Mouse (Mus musculus): ENCODE results near the gene 3110082J24Rik. TPM values are rescaled to one million over a fixed set of nuclear protein-coding genes. Genes with fewer than 3 reads are reported as not detected.

3110082J24Rik gene
- polyA plus RNA-seq, 1 experiment from 2014 or later: not detected

DNA sequence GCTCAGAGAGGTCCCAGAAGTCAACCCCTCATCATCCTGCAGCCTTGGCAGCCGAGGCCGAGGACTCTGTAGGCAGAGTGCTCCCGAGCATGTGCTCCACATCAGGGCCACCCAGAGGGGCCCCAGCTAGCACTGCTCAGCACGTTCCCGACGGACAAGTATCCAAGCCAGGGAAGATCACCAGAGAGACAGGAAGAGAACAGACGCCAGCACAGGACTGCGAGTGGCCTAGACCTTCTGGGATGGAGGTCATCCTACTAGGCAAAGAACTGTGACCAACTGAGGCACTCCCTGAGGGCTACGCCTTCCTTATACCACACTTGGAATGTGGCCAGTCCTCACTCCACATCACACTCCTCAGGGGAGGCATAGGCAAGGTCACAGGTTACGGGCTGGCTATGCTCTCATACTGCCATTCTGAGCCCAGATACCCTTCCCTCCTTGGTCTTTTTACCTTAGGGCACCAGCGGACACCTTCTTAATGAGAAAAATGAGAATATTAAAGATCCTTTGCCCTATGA lies 29.9 kb upstream of the 3110082J24Rik start:
- peaks cover 89% of the 10 kb centered on the region for H3K36me3 ChIP-seq
- ATAC-seq: no peak
- H3K4me1 ChIP-seq: no peaks in the 10 kb centered on the region
- H3K4me2 ChIP-seq: no peak overlapping the region
- no peaks in the 10 kb centered on the region for H3K9me3 ChIP-seq (replicated peaks)
- no peak overlapping the region for H3K27ac ChIP-seq
- H3K9ac ChIP-seq: no peak overlapping the region
- no peak overlapping the region for H3K4me3 ChIP-seq
- H3K27me3 ChIP-seq (replicated peaks): no peaks in the 10 kb centered on the region
- WGBS (ENCODE audit: insufficient replicate concordance): 89% methylated on average over 11 of the region's 11 CpGs

DNA sequence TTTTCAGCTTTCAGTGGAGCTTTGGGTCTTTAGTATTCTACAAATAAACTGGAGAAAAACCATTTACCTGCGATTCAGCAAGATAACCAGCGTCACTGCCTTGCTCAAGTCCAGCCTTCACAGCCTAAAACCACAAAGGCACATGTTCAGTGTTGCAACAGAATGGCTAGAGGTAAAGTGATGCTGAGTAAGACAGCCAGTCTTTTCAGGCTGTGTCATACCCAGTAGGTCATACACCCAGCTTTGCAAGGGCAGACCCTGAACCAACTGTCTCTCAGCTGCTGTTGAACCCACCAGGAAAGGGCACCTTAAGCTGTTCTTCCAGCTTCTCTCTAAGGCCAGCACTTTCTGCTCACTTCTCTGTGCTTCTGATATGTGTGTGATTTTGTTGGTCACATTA lies 26.3 kb upstream of the 3110082J24Rik start:
- no peaks in the 10 kb centered on the region for H3K4me1 ChIP-seq
- H3K9ac ChIP-seq: no peak overlapping the region
- no peak overlapping the region for H3K4me3 ChIP-seq
- H3K4me2 ChIP-seq: no peak overlapping the region
- no peaks in the 10 kb centered on the region for H3K27me3 ChIP-seq (replicated peaks)
- ATAC-seq: no peak
- no peaks in the 10 kb centered on the region for H3K9me3 ChIP-seq (replicated peaks)
- no peak overlapping the region for H3K27ac ChIP-seq
- 70% methylated on average over 2 of the region's 2 CpGs for WGBS (ENCODE audit: insufficient replicate concordance)
- H3K36me3 ChIP-seq: peaks cover 90% of the 10 kb centered on the region

DNA sequence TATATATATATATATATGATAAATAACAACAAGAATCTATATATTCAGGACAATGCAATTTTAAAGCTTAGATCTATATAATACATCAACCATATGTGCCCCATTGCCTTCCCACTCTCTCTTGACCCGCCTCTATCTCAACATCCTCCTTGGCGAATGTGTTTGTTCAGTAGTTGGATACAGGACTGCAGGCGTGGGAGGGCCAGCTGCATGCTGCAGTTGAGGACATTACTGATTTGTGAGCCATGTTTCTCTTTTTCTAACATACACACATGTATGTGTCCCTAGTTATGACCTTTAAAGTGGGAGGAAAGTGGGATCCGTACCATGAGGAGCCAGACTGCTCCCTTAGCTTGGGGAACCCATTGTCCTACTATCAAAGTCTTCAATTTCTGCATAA lies 25.4 kb upstream of the 3110082J24Rik start:
- no peaks in the 10 kb centered on the region for H3K9me3 ChIP-seq (replicated peaks)
- H3K4me3 ChIP-seq: no peak overlapping the region
- no peak overlapping the region for H3K9ac ChIP-seq
- no peak overlapping the region for H3K27ac ChIP-seq
- 87% methylated on average over 4 of the region's 4 CpGs for WGBS (ENCODE audit: insufficient replicate concordance)
- H3K4me1 ChIP-seq: no peaks in the 10 kb centered on the region
- H3K36me3 ChIP-seq: peaks cover 92% of the 10 kb centered on the region
- no peak overlapping the region for H3K4me2 ChIP-seq
- H3K27me3 ChIP-seq (replicated peaks): no peaks in the 10 kb centered on the region
- ATAC-seq: no peak

DNA sequence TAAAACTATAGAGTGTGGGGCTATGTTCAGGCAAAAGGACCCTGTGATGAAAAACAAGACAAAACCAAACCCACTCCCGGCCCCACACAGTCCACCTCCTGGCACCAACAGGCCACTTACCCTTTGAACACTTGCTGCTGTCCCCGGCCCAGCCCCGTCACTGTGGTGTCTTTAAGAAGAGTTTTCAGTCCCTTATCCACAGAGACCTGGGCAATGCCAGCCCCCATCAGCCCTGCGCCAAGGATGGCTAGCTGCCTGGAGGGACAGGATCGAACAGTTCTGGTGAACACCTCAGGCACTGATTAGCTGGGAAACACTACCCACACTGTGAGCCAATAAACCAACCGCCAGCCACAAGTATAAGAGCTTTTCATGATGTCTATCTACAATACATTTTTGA lies 22.8 kb upstream of the 3110082J24Rik start:
- whole genome bisulfite sequencing (ENCODE audit: insufficient replicate concordance): 85% methylated on average over 6 of the region's 6 CpGs
- H3K4me3 ChIP-seq: no peak overlapping the region
- ATAC-seq: no peak

DNA sequence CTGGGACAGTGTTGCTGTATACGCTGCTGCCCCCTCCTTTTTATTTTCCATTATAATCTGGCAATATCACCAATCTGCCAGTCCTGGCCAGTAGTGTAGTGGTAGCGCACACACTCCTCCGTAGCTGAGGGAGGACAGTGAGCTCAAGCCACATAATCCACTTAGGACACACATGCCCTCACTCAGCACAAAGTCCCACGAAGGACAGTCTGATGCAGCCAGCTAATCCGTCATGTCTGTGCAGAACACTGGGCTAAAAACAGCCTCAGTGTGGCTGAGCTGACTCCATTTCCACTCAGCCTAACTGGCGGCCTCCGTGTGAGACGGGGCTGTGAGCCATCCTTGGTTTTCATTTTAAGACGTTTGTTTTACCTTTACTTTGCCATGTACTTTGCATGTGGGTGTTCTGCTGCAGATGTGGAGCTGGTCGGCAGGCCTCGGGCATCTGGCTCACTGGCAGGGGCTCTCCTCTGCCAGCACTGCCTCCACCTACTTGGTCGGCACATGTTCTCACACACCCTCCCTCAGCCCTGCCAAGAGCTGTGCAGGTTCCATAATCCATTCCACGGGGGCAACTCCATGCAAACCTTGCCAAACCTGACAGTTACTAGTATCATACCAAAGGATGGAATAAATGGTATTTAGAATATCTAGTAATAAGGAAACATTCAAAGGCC lies 22.2 kb upstream of the 3110082J24Rik start:
- Histone ChIP-seq H3K9ac (no peak overlapping the region), H3K4me3 (no peak overlapping the region), H3K27me3 (replicated peaks) (no peaks in the 10 kb centered on the region), H3K27ac (no peak overlapping the region), H3K36me3 (peaks cover 93% of the 10 kb centered on the region), H3K4me1 (no peaks in the 10 kb centered on the region), H3K4me2 (no peak overlapping the region), H3K9me3 (replicated peaks) (no peaks in the 10 kb centered on the region)
- ATAC-seq: no peak
- WGBS (ENCODE audit: insufficient replicate concordance): 84% methylated on average over 13 of the region's 13 CpGs

More for the DNA sequence above, 22.8 kb upstream of the 3110082J24Rik start:
- Histone ChIP-seq H3K27ac (no peak overlapping the region), H3K9ac (no peak overlapping the region), H3K4me1 (no peaks in the 10 kb centered on the region), H3K9me3 (replicated peaks) (no peaks in the 10 kb centered on the region), H3K27me3 (replicated peaks) (no peaks in the 10 kb centered on the region), H3K4me2 (no peak overlapping the region), H3K36me3 (peaks cover 93% of the 10 kb centered on the region)

DNA sequence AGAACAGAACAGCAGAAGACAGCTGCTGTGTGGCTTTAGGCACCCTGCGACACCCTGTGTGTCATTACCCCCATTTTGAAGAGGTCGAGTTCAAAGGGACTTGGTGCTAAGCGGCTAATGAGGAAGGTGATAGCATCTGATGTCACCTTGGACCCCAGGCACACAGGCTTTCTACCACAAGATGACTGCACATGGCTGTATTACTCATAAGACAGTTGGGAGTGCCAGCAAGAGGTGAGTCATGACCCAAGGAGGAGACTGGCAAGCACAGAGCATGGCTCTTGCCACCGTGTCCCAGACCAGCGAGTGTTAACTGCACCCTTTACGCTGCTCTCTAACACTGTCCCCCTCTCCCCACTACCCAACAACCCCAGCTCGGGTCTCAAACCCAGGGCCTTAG lies 20.9 kb upstream of the 3110082J24Rik start:
- peaks cover 93% of the 10 kb centered on the region for H3K36me3 ChIP-seq
- no peak overlapping the region for H3K4me3 ChIP-seq
- 83% methylated on average over 7 of the region's 7 CpGs for WGBS (ENCODE audit: insufficient replicate concordance)
- H3K9ac ChIP-seq: no peak overlapping the region
- no peaks in the 10 kb centered on the region for H3K4me1 ChIP-seq
- no peak overlapping the region for H3K27ac ChIP-seq
- H3K4me2 ChIP-seq: no peak overlapping the region
- ATAC-seq: no peak
- no peaks in the 10 kb centered on the region for H3K27me3 ChIP-seq (replicated peaks)
- H3K9me3 ChIP-seq (replicated peaks): no peaks in the 10 kb centered on the region

DNA sequence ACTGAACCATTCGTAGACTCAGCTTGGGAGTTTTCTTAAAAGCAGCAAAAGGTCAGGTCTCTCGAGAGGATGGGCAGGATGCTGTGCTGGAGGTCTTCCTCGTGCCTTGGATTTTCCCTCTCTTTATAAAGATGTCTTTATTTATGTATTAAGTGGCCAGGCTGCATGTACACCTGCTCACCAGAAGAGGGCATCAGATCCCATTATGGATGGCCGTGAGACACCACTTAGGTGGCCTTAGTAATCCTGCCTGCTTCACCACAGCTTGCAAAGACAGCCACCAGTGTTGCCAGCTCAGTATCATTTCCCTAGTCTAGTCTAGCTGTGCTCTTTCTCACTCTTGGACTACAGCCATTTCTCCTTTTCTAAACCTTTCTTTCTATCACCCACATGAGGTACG lies 19.7 kb upstream of the 3110082J24Rik start:
- no peak overlapping the region for H3K4me2 ChIP-seq
- H3K9ac ChIP-seq: no peak overlapping the region
- no peaks in the 10 kb centered on the region for H3K9me3 ChIP-seq (replicated peaks)
- no peaks in the 10 kb centered on the region for H3K27me3 ChIP-seq (replicated peaks)
- WGBS (ENCODE audit: insufficient replicate concordance): 53% methylated on average over 5 of the region's 5 CpGs
- H3K4me1 ChIP-seq: no peaks in the 10 kb centered on the region
- H3K27ac ChIP-seq: no peak overlapping the region
- H3K4me3 ChIP-seq: no peak overlapping the region
- H3K36me3 ChIP-seq: peaks cover 98% of the 10 kb centered on the region
- no peak for ATAC-seq

DNA sequence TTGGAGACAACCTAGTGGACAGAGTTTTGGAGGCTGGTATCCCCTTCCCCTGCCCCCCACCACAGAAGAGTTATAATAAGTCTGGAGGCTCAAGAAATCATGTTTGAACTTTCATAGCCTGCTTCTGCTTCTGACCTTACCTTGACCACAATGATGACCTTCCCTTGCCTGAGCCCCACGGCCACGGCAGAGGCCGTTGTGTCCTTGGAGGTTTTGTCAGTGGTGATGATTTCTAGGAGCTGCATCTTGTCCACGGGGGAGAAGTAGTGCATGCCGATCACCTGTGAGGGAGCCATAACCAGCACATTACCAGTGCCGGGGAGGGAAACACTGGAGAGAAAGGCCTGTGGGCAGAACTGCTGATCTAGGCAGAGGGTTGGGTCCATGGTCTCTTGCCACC lies 16.6 kb upstream of the 3110082J24Rik start:
- no peaks in the 10 kb centered on the region for H3K9me3 ChIP-seq (replicated peaks)
- peaks cover 96% of the 10 kb centered on the region for H3K36me3 ChIP-seq
- H3K4me1 ChIP-seq: no peaks in the 10 kb centered on the region
- H3K27me3 ChIP-seq (replicated peaks): no peaks in the 10 kb centered on the region
- no peak overlapping the region for H3K27ac ChIP-seq
- H3K4me2 ChIP-seq: no peak overlapping the region
- H3K9ac ChIP-seq: no peak overlapping the region
- no peak for ATAC-seq
- WGBS (ENCODE audit: insufficient replicate concordance): 86% methylated on average over 6 of the region's 6 CpGs
- no peak overlapping the region for H3K4me3 ChIP-seq

DNA sequence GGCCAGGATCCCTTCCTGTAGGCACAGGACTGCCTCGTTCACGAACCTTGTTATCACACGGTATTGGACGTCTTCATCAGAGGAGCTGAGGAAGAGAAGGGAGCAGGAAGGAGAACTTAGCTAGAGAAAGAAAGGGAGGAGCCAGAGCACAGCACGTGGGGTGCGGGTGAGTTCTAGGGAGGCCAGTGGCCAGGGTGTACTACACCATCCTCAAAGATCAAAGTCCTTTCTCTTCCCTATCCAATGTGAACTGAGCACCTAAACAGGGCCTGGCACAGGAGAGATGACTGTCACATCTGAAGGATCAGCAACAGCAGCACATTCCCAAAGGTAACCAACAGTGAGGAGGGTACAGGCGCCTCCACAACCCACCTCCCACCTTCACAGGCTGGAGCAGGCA lies 14.2 kb upstream of the 3110082J24Rik start:
- H3K4me2 ChIP-seq: no peak overlapping the region
- no peaks in the 10 kb centered on the region for H3K4me1 ChIP-seq
- H3K36me3 ChIP-seq: peaks cover 78% of the 10 kb centered on the region
- H3K27me3 ChIP-seq (replicated peaks): peaks cover 18% of the 10 kb centered on the region
- no peak overlapping the region for H3K9ac ChIP-seq
- H3K27ac ChIP-seq: no peak overlapping the region
- 75% methylated on average over 7 of the region's 7 CpGs for whole genome bisulfite sequencing (ENCODE audit: insufficient replicate concordance)
- no peaks in the 10 kb centered on the region for H3K9me3 ChIP-seq (replicated peaks)
- no peak overlapping the region for H3K4me3 ChIP-seq
- ATAC-seq: no peak

DNA sequence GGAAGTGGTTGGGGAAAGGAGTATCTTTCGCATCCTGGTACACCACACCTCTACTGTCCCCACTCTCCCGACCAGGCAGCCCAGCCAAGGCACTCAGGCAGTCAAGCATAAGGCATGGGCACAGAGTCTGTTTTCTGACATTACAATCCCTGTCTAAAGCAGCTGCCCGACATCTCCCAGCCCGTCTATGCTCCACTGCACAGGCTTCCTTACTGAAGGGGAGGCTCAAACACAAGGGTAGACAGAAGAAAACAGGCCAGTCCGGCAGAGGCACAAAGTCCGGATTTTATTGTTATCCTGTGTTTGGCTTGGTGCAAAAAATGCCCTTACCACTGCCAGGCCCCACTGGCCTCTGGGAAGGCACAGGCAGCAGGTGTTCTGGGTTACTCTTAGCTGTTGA lies 13.3 kb upstream of the 3110082J24Rik start:
- 86% methylated on average over 6 of the region's 6 CpGs for WGBS (ENCODE audit: insufficient replicate concordance)
- Histone ChIP-seq H3K36me3 (peaks cover 69% of the 10 kb centered on the region), H3K27me3 (replicated peaks) (peaks cover 27% of the 10 kb centered on the region), H3K4me1 (peaks cover 7% of the 10 kb centered on the region; the same call in 1 of the 2 replicates), H3K9ac (no peak overlapping the region), H3K9me3 (replicated peaks) (no peaks in the 10 kb centered on the region), H3K4me2 (no peak overlapping the region), H3K4me3 (no peak overlapping the region), H3K27ac (no peak overlapping the region)
- no peak for ATAC-seq

DNA sequence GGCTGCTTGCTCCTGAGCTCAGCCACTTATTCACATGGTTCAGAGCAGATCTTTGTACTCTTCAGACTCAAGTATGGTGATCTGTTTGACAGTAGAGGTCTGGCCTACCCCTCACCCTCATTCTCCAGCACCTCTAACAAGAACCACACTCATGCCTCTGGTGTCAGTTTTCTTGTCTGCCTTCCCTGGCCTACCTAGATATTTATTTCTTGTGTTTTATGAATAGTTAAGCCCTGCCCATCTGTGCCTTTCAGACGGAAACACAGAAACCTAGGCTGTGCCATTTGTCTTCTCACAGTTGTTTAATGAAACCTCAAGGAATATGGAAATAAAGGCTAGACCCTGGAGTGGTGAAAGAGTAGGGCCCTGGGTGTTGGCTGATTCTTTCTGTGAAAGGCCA lies 12.1 kb upstream of the 3110082J24Rik start:
- H3K27ac ChIP-seq: no peak overlapping the region
- WGBS (ENCODE audit: insufficient replicate concordance): 81% methylated on average over 1 of the region's 1 CpGs
- H3K4me1 ChIP-seq: peaks cover 13% of the 10 kb centered on the region; the same call in 1 of the 2 replicates
- no peaks in the 10 kb centered on the region for H3K9me3 ChIP-seq (replicated peaks)
- H3K27me3 ChIP-seq (replicated peaks): peaks cover 39% of the 10 kb centered on the region
- H3K4me2 ChIP-seq: no peak overlapping the region
- no peak for ATAC-seq
- peaks cover 57% of the 10 kb centered on the region for H3K36me3 ChIP-seq
- no peak overlapping the region for H3K9ac ChIP-seq
- H3K4me3 ChIP-seq: no peak overlapping the region

DNA sequence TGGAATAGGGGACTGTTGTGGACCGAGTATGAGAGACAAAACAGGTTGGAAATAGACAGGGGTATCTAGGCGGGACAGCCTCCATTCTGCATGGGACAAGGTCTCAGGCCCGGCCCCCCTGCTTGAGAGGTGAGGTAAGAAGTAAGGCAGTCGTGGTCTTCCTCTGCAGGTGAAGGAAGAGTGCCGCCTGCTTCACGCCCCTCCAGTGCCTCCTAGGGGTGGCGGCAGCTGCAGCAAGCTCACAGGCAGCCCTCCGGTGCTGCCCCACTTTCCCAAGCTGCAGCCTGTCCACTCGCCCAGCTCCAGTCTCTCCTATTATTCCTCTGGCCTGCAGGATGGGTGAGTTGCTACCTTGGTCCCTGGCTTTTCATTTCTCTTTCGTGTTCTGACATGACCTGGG lies 9.8 kb upstream of the 3110082J24Rik start:
- Histone ChIP-seq H3K9me3 (replicated peaks) (no peaks in the 10 kb centered on the region), H3K9ac (no peak overlapping the region), H3K4me3 (no peak overlapping the region), H3K27ac (no peak overlapping the region), H3K4me1 (peaks cover 23% of the 10 kb centered on the region), H3K27me3 (replicated peaks) (peaks cover 62% of the 10 kb centered on the region), H3K4me2 (no peak overlapping the region), H3K36me3 (peaks cover 34% of the 10 kb centered on the region)
- WGBS (ENCODE audit: insufficient replicate concordance): 29% methylated on average over 10 of the region's 10 CpGs
- no peak for ATAC-seq

DNA sequence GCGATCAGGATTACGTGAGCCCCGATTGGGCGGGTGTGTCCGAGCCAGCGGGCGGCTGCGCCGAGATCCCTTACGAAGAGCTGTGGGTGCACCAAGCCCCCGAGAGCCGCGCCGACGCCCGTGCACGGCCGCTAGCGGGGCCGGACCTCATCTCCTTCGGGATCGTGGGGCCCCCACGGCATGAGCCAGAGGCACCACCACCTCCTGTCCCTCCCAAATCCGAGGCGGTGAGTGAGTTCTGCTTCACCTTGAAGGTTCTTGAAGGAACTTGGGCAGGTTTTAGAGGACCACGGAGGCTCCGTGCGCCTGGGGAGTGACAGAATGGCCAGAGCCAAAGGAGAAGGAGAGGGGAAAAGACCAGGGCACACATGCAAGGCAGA lies 8.9 kb upstream of the 3110082J24Rik start:
- Histone ChIP-seq H3K27me3 (replicated peaks) (peaks cover 71% of the 10 kb centered on the region), H3K4me2 (peak overlapping the region; percentile 77), H3K9me3 (replicated peaks) (no peaks in the 10 kb centered on the region), H3K4me3 (peak overlapping the region; percentile 52), H3K36me3 (peaks cover 25% of the 10 kb centered on the region), H3K4me1 (peaks cover 31% of the 10 kb centered on the region), H3K9ac (no peak overlapping the region), H3K27ac (no peak overlapping the region)
- no peak for ATAC-seq
- 1% methylated on average over 28 of the region's 28 CpGs for WGBS (ENCODE audit: insufficient replicate concordance)

Data from liver, embryonic 12.5 days (tissue).